Mouse (Mus musculus) spleen, adult 2 months (tissue): ENCODE results near the gene Ghrhr. TPM values are rescaled to one million over a fixed set of nuclear protein-coding genes. Genes with fewer than 3 reads are reported as not detected.

Experiments used
- DNase-seq, 2 experiments: peaks; one replicate each; pipeline versions ENCODE4 v3.0.0 to v3.0.0-alpha.2; 2012 to 2021; ENCODE audit warnings: low spot score in 2 of 2, low read depth in 1 of 2
- H3K27ac ChIP-seq: fragments of 200-500 bp; 2 replicates; pipeline ENCODE4 v1.5.1; 2012; ENCODE audit warnings: low read length, inconsistent platforms; ENCODE audit not compliant: insufficient read depth
- H3K27me3 ChIP-seq: fragments of 200-500 bp; 2 replicates; pipeline ENCODE4 v1.6.1; 2012; ENCODE audit warnings: mild to moderate bottlenecking, moderate library complexity, low read length, inconsistent platforms; ENCODE audit not compliant: control insufficient read depth, insufficient read depth
- H3K36me3 ChIP-seq: fragments of 200-500 bp; 2 replicates; pipeline ENCODE4 v1.6.1; 2012; ENCODE audit warnings: mild to moderate bottlenecking, low read length, inconsistent platforms; ENCODE audit not compliant: control insufficient read depth, insufficient read depth
- H3K4me1 ChIP-seq: fragments of 200-500 bp; 2 replicates; pipeline ENCODE4 v1.6.1; 2011; ENCODE audit warnings: inconsistent platforms; ENCODE audit not compliant: control insufficient read depth, insufficient read depth, insufficient read length
- H3K4me3 ChIP-seq: fragments of 200-500 bp; 2 replicates; pipeline ENCODE4 v1.5.1; 2011; ENCODE audit warnings: mild to moderate bottlenecking, inconsistent platforms; ENCODE audit not compliant: insufficient read depth, insufficient read length; ENCODE audit errors: extremely low read depth
- CTCF ChIP-seq: fragments of 200-500 bp; IDR thresholded peaks from 2 replicates; pipeline ENCODE4 v1.5.1; 2011; ENCODE audit warnings: mild to moderate bottlenecking, inconsistent platforms; ENCODE audit not compliant: insufficient read depth, insufficient read length, insufficient replicate concordance; ENCODE audit errors: extremely low read depth
- POLR2A ChIP-seq: fragments of 200-500 bp; IDR thresholded peaks from 2 replicates; pipeline ENCODE4 v1.6.1; 2011; ENCODE audit warnings: low read depth, low read length, inconsistent platforms
- WGBS: fragments of 180-500 bp; shearing (Covaris S2); methylation state at CpG from one replicate; pipeline ENCODE4 v1.1.7; 2018; 5-methylcytosine and 5-hydroxymethylcytosine counted together
- polyA plus RNA-seq: library from polyadenylated mRNA; depleted of rRNA; stranded (reverse); fragments of >200 nt; gene quantifications from 2 replicates; pipeline ENCODE4 v1.2.3, GENCODE M21; 2012

The Ghrhr gene
- polyA plus RNA-seq, 1 experiment = not detected

- H3K27ac ChIP-seq = no peak overlapping the region
- H3K4me1 ChIP-seq = no peaks in the 10 kb centered on the region
- no peaks in the 10 kb centered on the region for H3K27me3 ChIP-seq
- no peak for DNase-seq
- TF ChIP-seq POLR2A (no peak), CTCF (no peak)
- WGBS = 83% methylated on average over 10 of the region's 10 CpGs
- no peaks in the 10 kb centered on the region for H3K36me3 ChIP-seq
- H3K4me3 ChIP-seq = no peak overlapping the region
Observed at GRCm38 (mm10) chr6:55394854-55395253, 18.8 kb downstream of the Ghrhr start.

GRCm38 (mm10) chr6:55396176-55396575, 20.1 kb downstream of the Ghrhr start:
- DNase-seq = no peak
- Histone ChIP-seq H3K4me3 (no peak overlapping the region), H3K4me1 (no peaks in the 10 kb centered on the region), H3K27ac (no peak overlapping the region), H3K27me3 (no peaks in the 10 kb centered on the region), H3K36me3 (no peaks in the 10 kb centered on the region)
- 61% methylated on average over 3 of the region's 3 CpGs for WGBS
- TF ChIP-seq CTCF = no peak
- no peak for TF ChIP-seq POLR2A

DNA sequence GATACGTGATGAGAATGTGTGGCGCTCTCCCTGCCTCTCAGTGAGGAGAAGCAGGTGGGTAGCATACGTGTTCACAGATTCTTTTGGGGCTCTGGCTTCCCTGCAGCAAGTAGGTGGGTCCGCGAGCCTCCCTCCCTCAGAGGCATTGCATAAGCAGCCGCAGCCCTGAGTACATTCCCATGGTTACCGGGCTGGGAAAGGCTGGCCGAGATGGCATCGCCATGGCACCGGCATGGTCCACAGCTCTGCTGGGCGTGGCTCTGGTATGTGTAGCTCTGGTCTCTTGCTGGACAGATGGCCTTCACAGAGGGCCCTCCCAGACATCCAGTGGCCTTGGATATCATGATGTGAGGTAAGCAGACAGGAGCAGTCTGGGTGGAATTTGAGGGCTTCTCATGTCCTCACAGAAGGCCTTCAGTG, 20.5 kb downstream of the Ghrhr start:
- Histone ChIP-seq H3K4me1 (no peaks in the 10 kb centered on the region), H3K27ac (no peak overlapping the region), H3K36me3 (no peaks in the 10 kb centered on the region), H3K27me3 (no peaks in the 10 kb centered on the region), H3K4me3 (no peak overlapping the region)
- no peak for TF ChIP-seq CTCF
- no peak for TF ChIP-seq POLR2A
- 88% methylated on average over 11 of the region's 11 CpGs for WGBS
- no peak for DNase-seq

DNA sequence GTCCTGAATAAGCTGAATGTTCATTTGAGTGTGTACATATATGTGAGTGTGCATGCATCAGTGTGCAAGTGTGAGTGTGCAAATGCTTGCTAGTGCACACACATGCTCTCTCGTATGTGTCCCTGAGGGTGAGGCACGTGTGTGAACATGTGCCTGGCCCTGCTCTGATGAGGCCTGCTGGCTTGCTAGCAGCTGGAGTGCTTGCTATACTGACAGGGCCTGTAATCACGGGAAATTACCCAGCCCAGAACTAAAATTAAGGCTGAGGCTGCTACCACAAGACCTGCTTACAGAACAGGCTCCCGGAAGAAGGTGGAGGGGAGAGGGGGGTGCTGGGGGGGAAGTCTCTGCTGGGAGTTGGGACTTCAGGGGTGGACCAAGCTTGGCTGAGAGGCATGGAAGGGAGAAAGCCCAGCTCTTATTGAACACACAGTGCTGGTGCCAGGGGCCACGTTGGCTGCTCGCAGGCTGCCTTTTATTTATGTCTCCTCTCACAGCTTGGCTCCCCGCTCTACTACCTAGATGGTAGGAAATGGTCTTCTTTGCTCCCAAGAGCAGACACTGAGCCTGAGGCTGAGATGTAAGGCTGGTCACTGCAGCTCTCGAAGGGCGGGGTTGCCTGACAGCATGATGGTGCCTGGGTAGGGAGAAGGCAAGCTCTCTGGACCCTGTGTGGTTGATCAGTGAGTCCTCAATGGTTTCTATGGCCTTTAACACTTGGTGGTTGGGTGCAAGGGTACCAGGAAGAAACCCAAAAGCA, 23.0 kb downstream of the Ghrhr start:
- no peak for DNase-seq
- no peak for TF ChIP-seq CTCF
- TF ChIP-seq POLR2A = no peak
- H3K4me3 ChIP-seq = no peak overlapping the region
- H3K27me3 ChIP-seq = no peaks in the 10 kb centered on the region
- no peak overlapping the region for H3K27ac ChIP-seq
- WGBS = 75% methylated on average over 9 of the region's 9 CpGs
- H3K4me1 ChIP-seq = no peaks in the 10 kb centered on the region
- no peaks in the 10 kb centered on the region for H3K36me3 ChIP-seq

- no peak for DNase-seq
- Histone ChIP-seq H3K4me1 (no peaks in the 10 kb centered on the region), H3K36me3 (no peaks in the 10 kb centered on the region), H3K4me3 (no peak overlapping the region), H3K27me3 (no peaks in the 10 kb centered on the region), H3K27ac (no peak overlapping the region)
- no peak for TF ChIP-seq CTCF
- TF ChIP-seq POLR2A = no peak
- 58% methylated on average over 5 of the region's 5 CpGs for WGBS
Observed at GRCm38 (mm10) chr6:55399910-55400309, 23.8 kb downstream of the Ghrhr start.

DNA sequence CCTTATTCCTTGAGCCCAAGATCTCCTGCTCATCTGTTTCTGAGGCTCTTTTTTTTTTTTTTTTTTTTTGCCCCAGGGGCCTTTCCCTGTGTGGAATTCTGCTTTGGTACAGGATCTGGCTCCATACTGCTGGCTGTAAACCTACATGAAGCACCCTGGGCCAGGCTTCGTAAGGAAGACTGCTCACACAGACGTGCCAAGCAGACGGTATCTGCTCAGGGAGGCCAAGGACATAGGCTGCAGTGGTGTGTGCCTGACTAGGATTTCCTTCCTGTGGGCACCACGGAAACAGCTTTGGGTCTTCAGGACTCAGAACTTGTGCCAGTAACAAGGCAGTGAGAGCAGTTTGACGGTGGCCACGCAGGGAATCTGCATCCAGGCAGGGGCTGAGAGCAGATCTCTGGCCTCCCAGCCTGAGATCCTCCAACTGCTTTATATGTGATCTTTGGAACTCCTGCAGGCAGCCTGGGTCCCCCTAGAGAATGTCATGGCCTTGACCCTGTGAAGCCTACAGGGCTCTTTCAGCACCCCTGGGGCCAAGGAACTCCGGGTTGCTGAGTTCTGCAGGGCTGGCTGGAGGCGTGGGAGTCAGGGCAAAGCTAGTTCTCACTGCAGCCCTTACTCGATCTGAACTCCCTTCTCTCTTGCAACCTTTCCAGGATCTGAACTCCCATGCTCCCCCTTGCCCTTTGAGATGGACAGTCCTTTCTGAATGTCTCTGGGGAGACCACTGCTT, 26.1 kb downstream of the Ghrhr start:
- H3K36me3 ChIP-seq = no peaks in the 10 kb centered on the region
- H3K4me3 ChIP-seq = no peak overlapping the region
- TF ChIP-seq POLR2A = no peak
- WGBS = 55% methylated on average over 9 of the region's 9 CpGs
- no peaks in the 10 kb centered on the region for H3K27me3 ChIP-seq
- no peak for DNase-seq
- H3K4me1 ChIP-seq = no peaks in the 10 kb centered on the region
- H3K27ac ChIP-seq = no peak overlapping the region
